Mouse (Mus musculus) liver, postnatal 0 days (tissue): Measurements from ENCODE around the gene Susd1.

Experiments used
- CTCF ChIP-seq: sonication (generic); IDR thresholded peaks from 2 replicates; pipeline ENCODE4 v1.5.1; 2016; ENCODE audit warnings: antibody characterized with exemption, low read depth
- EP300 ChIP-seq: IDR thresholded peaks from 2 replicates; pipeline ENCODE4 v1.6.1; 2016; ENCODE audit warnings: antibody characterized with exemption, low read depth, mild to moderate bottlenecking

DNA sequence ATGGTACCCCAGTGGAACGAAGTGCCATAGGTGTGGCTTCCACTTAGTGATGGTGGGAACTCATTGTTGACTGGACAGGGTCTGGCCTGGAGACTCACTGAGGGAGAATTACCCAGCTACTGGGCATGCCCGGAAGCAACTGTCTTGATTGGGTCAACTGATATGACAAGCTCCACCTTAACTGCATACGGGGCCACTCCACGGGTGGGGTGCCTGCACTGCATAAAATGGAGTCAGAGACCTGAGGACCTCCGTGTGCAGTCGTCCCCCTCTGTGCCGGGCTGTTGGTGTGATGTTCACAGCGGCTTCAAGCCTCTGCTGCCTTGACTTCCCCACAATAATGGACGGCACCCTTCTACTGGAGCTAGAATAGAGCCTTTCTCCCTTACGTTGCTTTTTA lies 79.5 kb downstream of the Susd1 start:
- TF ChIP-seq CTCF (no peak), EP300 (no peak)
